Comparison of ENCODE assay signal across 9 mouse cellular contexts in genomic region chr11:116226414-116226813, GRCm38 (mm10). TPM values are rescaled to one million over a fixed set of nuclear protein-coding genes. Genes with fewer than 3 reads are reported as not detected.
DNase-seq lines count a peak whose midpoint lies in the region; ATAC-seq and TF ChIP-seq lines count a peak whose summit lies in the region.
"Had no signal": no experiment of that assay in that cellular context is flagged by ENCODE, and none has a peak within 500 bp of the region (broad histone marks: within the 10 kb centered on the region; RNA-seq: fewer than 3 reads in every experiment).

No protein-coding gene starts in this region.

- DNase-seq in cerebellum, adult 11 months: peak; percentile 66
- DNase-seq in MN1 (ENCODE audit: low spot score): peak; percentile 84
- peak; percentile 90 to 94 for DNase-seq in cerebellum, postnatal 10 days
- DNase-seq in heart, adult 2 months: peak; percentile 62 to 83
- DNase-seq in layer of hippocampus, adult 9-10 months (ENCODE audit: low spot score): peak; percentile 46
- DNase-seq in spleen, postnatal 10 days (ENCODE audit: low spot score in 2 of 2): peak; percentile 86 to 93

- no peak overlapping the region for H3K4me3 ChIP-seq in heart, adult 2 months
- H3K4me3 ChIP-seq: liver, embryonic 15.5 days had no signal

- H3K27me3 ChIP-seq in heart, adult 2 months (ENCODE audit: control insufficient read depth, insufficient read depth, low read length): no peaks in the 10 kb centered on the region

- peak; percentile 91 for TF ChIP-seq CTCF in heart, adult 2 months (IDR thresholded peaks at IDR 0.05)

- TF ChIP-seq POLR2A in heart, adult 2 months (IDR thresholded peaks at IDR 0.05; ENCODE audit: insufficient read depth, low read depth, low read length): no peak

- no peak overlapping the region for H3K9ac ChIP-seq in heart, adult 2 months (ENCODE audit: low read depth, low read length)
- H3K9ac ChIP-seq: liver, embryonic 15.5 days had no signal

- intact Hi-C loops in heart, adult 2 months (cut with DNase I): loop anchor here (1.0 to 5.0 kb wide), 4 partner anchors 68 to 236 kb away; no protein-coding TSS in a partner anchor

- H3K4me1 ChIP-seq in heart, adult 2 months (ENCODE audit: control insufficient read depth, insufficient read depth, low read length): no peaks in the 10 kb centered on the region
- H3K4me1 ChIP-seq: liver, embryonic 15.5 days had no signal

- H3K79me2 ChIP-seq in heart, adult 2 months (replicated peaks; ENCODE audit: control insufficient read depth, insufficient read depth, low read length): no peaks in the 10 kb centered on the region

- 8% methylated on average over 2 of the region's 2 CpGs for WGBS in heart, adult 2 months

- H3K27ac ChIP-seq in heart, adult 2 months: no peak overlapping the region
- H3K27ac ChIP-seq: liver, embryonic 15.5 days had no signal

- TF ChIP-seq EP300 in heart, adult 2 months (IDR thresholded peaks at IDR 0.05; ENCODE audit: insufficient read depth, low read depth, low read length): 0 out of 2 replicates have a peak, but pooled peaks have one; percentile 19

- ATAC-seq in cerebellum, adult (ENCODE audit: insufficient number of reproducible peaks, low FRiP score, low TSS enrichment): no peak
- ATAC-seq in megakaryocyte progenitor cell, adult 5-6 weeks (replicated peaks; ENCODE audit: poor library complexity): peak; percentile 83

- H3K36me3 ChIP-seq in heart, adult 2 months (ENCODE audit: control insufficient read depth, insufficient read depth, low read length): no peaks in the 10 kb centered on the region
- H3K36me3 ChIP-seq: liver, embryonic 15.5 days had no signal

RNA-seq across cellular contexts. Expression of gene Evpl, which starts 11.5 kb away (rescaled TPM):
- total RNA-seq in heart, adult 2 months (2021): under 1 TPM; 0.39 to 0.50 TPM
- polyA plus RNA-seq in heart, adult 2 months (2012; rRNA removed): 0.15 and 0.29 TPM in 2 replicates
- 0.05 and 0.24 TPM in 2 replicates for total RNA-seq in megakaryocyte progenitor cell, adult 5-6 weeks (2015)
- total RNA-seq in megakaryocyte progenitor cell, adult 5-6 weeks (2017): 1.2 and 2.0 TPM in 2 replicates

RNA-seq across cellular contexts. Expression of gene Acox1, which starts 27.6 kb away (rescaled TPM):
- 100 to 1,000 TPM; 159 to 195 TPM for total RNA-seq in heart, adult 2 months (2021)
- 134 and 205 TPM in 2 replicates for polyA plus RNA-seq in heart, adult 2 months (2012; rRNA removed)
- 16.2 and 17.0 TPM in 2 replicates for total RNA-seq in megakaryocyte progenitor cell, adult 5-6 weeks (2015)
- 15.6 and 15.9 TPM in 2 replicates for total RNA-seq in megakaryocyte progenitor cell, adult 5-6 weeks (2017)

RNA-seq across cellular contexts. Expression of gene Ten1, which starts 27.8 kb away (rescaled TPM):
- 10 to 100 TPM in 1 of 2 experiments, 1 to 10 TPM in 1; 9.1 to 12.8 TPM for total RNA-seq in heart, adult 2 months (2021)
- polyA plus RNA-seq in heart, adult 2 months (2012; rRNA removed): 10.2 and 17.0 TPM in 2 replicates
- 63.8 and 66.9 TPM in 2 replicates for total RNA-seq in megakaryocyte progenitor cell, adult 5-6 weeks (2015)
- 21.4 and 41.1 TPM in 2 replicates for total RNA-seq in megakaryocyte progenitor cell, adult 5-6 weeks (2017)

RNA-seq across cellular contexts. Expression of gene Srp68, which starts 47.6 kb away (rescaled TPM):
- 10 to 100 TPM; 61.5 to 71.2 TPM for total RNA-seq in heart, adult 2 months (2021)
- 40.0 and 50.7 TPM in 2 replicates for polyA plus RNA-seq in heart, adult 2 months (2012; rRNA removed)
- total RNA-seq in megakaryocyte progenitor cell, adult 5-6 weeks (2015): 59.1 and 65.6 TPM in 2 replicates
- total RNA-seq in megakaryocyte progenitor cell, adult 5-6 weeks (2017): 63.1 and 67.3 TPM in 2 replicates

RNA-seq across cellular contexts. Expression of gene Galr2, which starts 54.3 kb away (rescaled TPM):
- not detected for total RNA-seq in heart, adult 2 months (2021)
- polyA plus RNA-seq in heart, adult 2 months (2012; rRNA removed): 0.18 and 0.32 TPM in 2 replicates
- not detected in 2 replicates for total RNA-seq in megakaryocyte progenitor cell, adult 5-6 weeks (2015)
- total RNA-seq in megakaryocyte progenitor cell, adult 5-6 weeks (2017): not detected in 2 replicates
- polyA plus RNA-seq: liver, embryonic 15.5 days had no signal

Comparison
In these comparisons a context has a peak if more than half of its experiments do, and no peak if none do; other contexts are left out.
1. RNA of gene Acox1, which starts 27.6 kb away (total RNA-seq): 159 to 195 TPM in heart, adult 2 months; 15.6 to 17.0 TPM in megakaryocyte progenitor cell, adult 5-6 weeks; every median in the first group is over 4 times any median in the second.
2. Peak in every context shown above with its lines, with median percentiles within 50 percentile points of each other: DNase-seq.